Comparison of ENCODE assay signal across 20 mouse cellular contexts in the genomic region with DNA sequence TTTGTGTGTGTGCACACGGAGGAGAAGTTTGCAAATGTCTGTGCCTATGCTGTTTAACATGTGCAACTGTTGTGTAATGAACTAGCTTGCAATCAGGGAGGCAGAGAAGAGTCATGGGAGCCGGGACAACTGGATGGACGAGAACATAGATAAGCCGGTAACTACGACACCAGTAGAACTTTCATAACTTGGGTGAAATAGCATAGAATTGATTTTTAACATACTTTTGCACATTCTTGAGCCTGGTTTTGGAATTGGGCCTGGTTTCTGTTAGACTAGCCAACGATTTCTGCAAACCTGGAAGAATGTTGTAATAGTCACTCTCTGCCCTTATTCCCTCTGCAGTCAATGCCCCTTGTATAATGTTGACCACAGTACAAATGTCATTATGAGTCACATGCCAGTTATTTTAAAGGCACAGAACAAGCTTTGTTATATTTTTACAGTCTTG. TPM values are rescaled to one million over a fixed set of nuclear protein-coding genes. Genes with fewer than 3 reads are reported as not detected.
A peak's percentile ranks its signal among the peaks of the same experiment; 100 is the strongest.
DNase-seq lines count a peak whose midpoint lies in the region; ATAC-seq and TF ChIP-seq lines count a peak whose summit lies in the region.
"Had no signal": no experiment of that assay in that cellular context is flagged by ENCODE, and none has a peak within 500 bp of the region (broad histone marks: within the 10 kb centered on the region; RNA-seq: fewer than 3 reads in every experiment).

No protein-coding gene starts in this region.

- no peaks in the 10 kb centered on the region for H3K27me3 ChIP-seq in liver, postnatal 0 days (ENCODE audit: insufficient read depth, low read length)
- H3K27me3 ChIP-seq: liver, embryonic 13.5 days; midbrain, embryonic 13.5 days; neural tube, embryonic 13.5 days had no signal

- peak; percentile 91 for TF ChIP-seq EP300 in liver, postnatal 0 days (IDR thresholded peaks at IDR 0.05; ENCODE audit: low read depth)

- peak; percentile 95 for ATAC-seq in liver, postnatal 0 days
- ATAC-seq in megakaryocyte-erythroid progenitor cell, adult 5-6 weeks (replicated peaks; ENCODE audit: low FRiP score, low TSS enrichment, poor library complexity, severe bottlenecking) = no peak
- ATAC-seq: CD4-positive, CD25-positive, alpha-beta regulatory T cell, adult 4 months; midbrain, embryonic 13.5 days had no signal

- peaks cover 9% of the 10 kb centered on the region for H3K4me1 ChIP-seq in liver, postnatal 0 days (ENCODE audit: insufficient read depth)
- H3K4me1 ChIP-seq: midbrain, embryonic 13.5 days; neural tube, embryonic 13.5 days had no signal

- no peak overlapping the region for H3K9ac ChIP-seq in liver, postnatal 0 days (replicated peaks)
- H3K9ac ChIP-seq: liver, embryonic 13.5 days; midbrain, embryonic 13.5 days; neural tube, embryonic 13.5 days had no signal

- peak overlapping the region; percentile 84 for H3K27ac ChIP-seq in liver, postnatal 0 days (ENCODE audit: low read depth)
- H3K27ac ChIP-seq: left cerebral cortex, adult 2 months; liver, embryonic 13.5 days; midbrain, embryonic 13.5 days; neural tube, embryonic 13.5 days had no signal

- peak; percentile 83 for DNase-seq in heart, adult 11 months
- no peak for DNase-seq in heart, postnatal 4 days
- DNase-seq in 3134 (ENCODE audit: extremely low read depth, insufficient read length, low spot score) = peak; percentile 80
- peak; percentile 96 for DNase-seq in adipocyte (ENCODE audit: low spot score)
- peak; percentile 27 for DNase-seq in liver, postnatal 0 days
- no peak for DNase-seq in right cerebral cortex, adult 18-20 months
- DNase-seq in cerebellum, adult 11-12 months = no peak
- DNase-seq: cerebellum, adult 2 months; liver, embryonic 13.5 days; thymus, postnatal 14 days had no signal

- H3K36me3 ChIP-seq in liver, postnatal 0 days (replicated peaks; ENCODE audit: insufficient read depth, low read length) = no peaks in the 10 kb centered on the region
- H3K36me3 ChIP-seq: liver, embryonic 13.5 days; midbrain, embryonic 13.5 days; neural tube, embryonic 13.5 days had no signal

- TF ChIP-seq CTCF in liver, postnatal 0 days (IDR thresholded peaks at IDR 0.05; ENCODE audit: low read depth) = no peak

- no peak overlapping the region for H3K4me3 ChIP-seq in liver, postnatal 0 days (ENCODE audit: low read depth, low read length)
- H3K4me3 ChIP-seq: left cerebral cortex, adult 2 months; liver, embryonic 13.5 days; midbrain, embryonic 13.5 days; neural tube, embryonic 13.5 days had no signal

- H3K4me2 ChIP-seq in liver, postnatal 0 days (ENCODE audit: low read depth, low read length) = no peak overlapping the region
- H3K4me2 ChIP-seq: liver, embryonic 13.5 days; midbrain, embryonic 13.5 days; neural tube, embryonic 13.5 days had no signal

- no peaks in the 10 kb centered on the region for H3K9me3 ChIP-seq in liver, postnatal 0 days (ENCODE audit: low read length)
- H3K9me3 ChIP-seq: liver, embryonic 13.5 days; midbrain, embryonic 13.5 days; neural tube, embryonic 13.5 days had no signal

- 51% methylated on average over 6 of the region's 6 CpGs for WGBS in liver, postnatal 0 days (ENCODE audit: insufficient replicate concordance)

RNA-seq across cellular contexts. Expression of gene 4930455H04Rik, which starts 17.4 kb away (rescaled TPM):
- under 1 TPM in 1 of 2 experiments, not detected in 1; 0.32 TPM for total RNA-seq in heart, postnatal 4 days (2021)
- polyA plus RNA-seq in liver, postnatal 0 days (2015; fragmentation: Nextera tagmentation; extraction: Ambion mirVana) = 0.19 TPM in 1 of 2 replicates, not detected in the other
- total RNA-seq in megakaryocyte-erythroid progenitor cell, adult 5-6 weeks (2014; fragmentation: Nextera tagmentation) = not detected in 2 replicates
- not detected in 2 replicates for total RNA-seq in megakaryocyte-erythroid progenitor cell, adult 5-6 weeks (2017)
- total RNA-seq: heart, adult 8-10 months; heart, postnatal 25 days; left cerebral cortex, adult 2 months had no signal
- polyA plus RNA-seq: CD4-positive, CD25-positive, alpha-beta regulatory T cell, adult 4 months; cerebellum, adult 2 months; frontal cortex, adult 2 months; intestine, embryonic 14.5 days; large intestine, adult 2 months; liver, embryonic 13.5 days; midbrain, embryonic 13.5 days; neural tube, embryonic 13.5 days had no signal

RNA-seq across cellular contexts. Expression of gene Palmd, which starts 18.1 kb away (rescaled TPM):
- 10 to 100 TPM; 61.6 to 66.2 TPM for total RNA-seq in heart, postnatal 4 days (2021)
- 30.8 and 31.0 TPM in 2 replicates for polyA plus RNA-seq in liver, postnatal 0 days (2015; fragmentation: Nextera tagmentation; extraction: Ambion mirVana)
- not detected in 2 replicates for total RNA-seq in megakaryocyte-erythroid progenitor cell, adult 5-6 weeks (2014; fragmentation: Nextera tagmentation)
- not detected in 2 replicates for total RNA-seq in megakaryocyte-erythroid progenitor cell, adult 5-6 weeks (2017)

Comparison
In these comparisons a context has a peak if more than half of its experiments do, and no peak if none do; other contexts are left out.
1. DNase-seq: peak in heart, adult 11 months (single experiment), 3134 (single experiment), adipocyte (single experiment) and liver, postnatal 0 days (single experiment); none in heart, postnatal 4 days (single experiment), right cerebral cortex, adult 18-20 months (single experiment) and cerebellum, adult 11-12 months (single experiment).
2. RNA of gene Palmd, which starts 18.1 kb away (total RNA-seq): 61.6 to 66.2 TPM in heart, postnatal 4 days; not detected in megakaryocyte-erythroid progenitor cell, adult 5-6 weeks; every median in the first group is over 10 times any median in the second.